Mouse (Mus musculus): ENCODE data around the gene Grk4.

DNA sequence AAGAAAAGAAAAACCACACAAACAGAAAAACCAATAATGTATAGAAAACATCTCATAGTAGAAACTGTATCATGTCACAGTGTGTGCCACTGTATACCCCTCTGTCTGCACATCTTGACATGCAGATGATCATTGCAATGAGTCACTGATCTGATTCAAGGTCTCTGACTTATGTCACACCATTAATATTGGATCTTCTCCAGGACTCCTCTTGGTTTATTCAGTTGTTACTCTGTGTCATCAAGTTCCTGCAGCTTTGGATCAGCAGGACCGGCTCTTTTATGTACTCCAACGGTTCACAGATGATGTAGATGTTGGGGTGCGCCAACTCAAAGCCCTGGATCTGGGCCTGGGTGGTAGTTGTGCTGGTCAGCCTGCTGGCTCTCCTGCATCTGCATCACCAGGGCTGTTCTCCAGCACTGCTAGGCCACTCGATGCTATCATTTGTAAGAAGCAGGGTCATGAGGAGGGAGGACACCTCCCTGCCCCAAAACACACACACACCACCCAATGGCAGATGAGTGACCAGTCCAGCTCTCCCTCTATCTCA lies 112.6 kb downstream of the Grk4 start:
- TF ChIP-seq CTCF (IDR thresholded peaks at IDR 0.05; ENCODE audit: low read depth) (no peak), EP300 (IDR thresholded peaks at IDR 0.05; ENCODE audit: low read depth) (no peak)

All from liver, embryonic 14.5 days (tissue).